Mouse (Mus musculus) neural tube, embryonic 14.5 days (tissue): ENCODE results near the gene Ighmbp2. TPM values are rescaled to one million over a fixed set of nuclear protein-coding genes. Genes with fewer than 3 reads are reported as not detected.

ENCODE experiments used
- ATAC-seq: fragments of 200-750 bp; cut with Nextera tagmentation; 2 replicates; pipeline ENCODE4 v1.8.0; 2017; ENCODE audit warnings: low read depth, mild to moderate bottlenecking, moderate TSS enrichment, moderate library complexity
- H3K27ac ChIP-seq: fragments of 300-500 bp; sonication (generic); 2 replicates; pipeline ENCODE4 v1.5.1; 2014; ENCODE audit warnings: low read depth, mild to moderate bottlenecking, control low read depth, low read length, moderate library complexity, mixed read lengths
- H3K27me3 ChIP-seq: fragments of 300-500 bp; sonication (generic); 2 replicates; pipeline ENCODE4 v1.6.1; 2014; ENCODE audit warnings: low read length; ENCODE audit not compliant: control insufficient read depth, insufficient read depth
- H3K36me3 ChIP-seq: fragments of 300-500 bp; sonication (generic); 2 replicates; pipeline ENCODE4 v1.6.1; 2014; ENCODE audit warnings: low read length, mixed read lengths; ENCODE audit not compliant: control insufficient read depth, insufficient read depth
- H3K4me1 ChIP-seq: fragments of 300-500 bp; sonication (generic); 2 replicates; pipeline ENCODE4 v1.6.1; 2014; ENCODE audit warnings: low read length; ENCODE audit not compliant: control insufficient read depth, insufficient read depth
- H3K4me2 ChIP-seq: fragments of 300-500 bp; sonication (generic); 2 replicates; pipeline ENCODE4 v1.6.1; 2014; ENCODE audit warnings: mild to moderate bottlenecking, low read depth, low read length, control low read depth
- H3K4me3 ChIP-seq: fragments of 300-500 bp; sonication (generic); 2 replicates; pipeline ENCODE4 v1.5.1; 2014; ENCODE audit warnings: low read depth, low read length, control low read depth, mixed read lengths
- H3K9ac ChIP-seq: fragments of 300-500 bp; sonication (generic); replicated peaks from 2 replicates; pipeline ENCODE4 v1.6.1; 2014; ENCODE audit warnings: low read depth, mild to moderate bottlenecking, control low read depth, low read length, mixed read lengths
- H3K9me3 ChIP-seq: fragments of 300-500 bp; sonication (generic); 2 replicates; pipeline ENCODE4 v1.6.1; 2016; ENCODE audit warnings: low read length; ENCODE audit not compliant: control insufficient read depth
- WGBS: fragments of 180-500 bp; shearing (Covaris S2); extraction: QIAGEN DNeasy Blood & Tissue Kit; methylation state at CpG from one replicate; pipeline ENCODE4 v1.1.7; 2014; 5-methylcytosine and 5-hydroxymethylcytosine counted together
- polyA plus RNA-seq: library from polyadenylated mRNA; unstranded; fragments of >200 nt; fragmentation: Nextera tagmentation; extraction: Ambion mirVana; gene quantifications from 2 replicates; pipeline ENCODE4 v1.2.1, GENCODE M21; 2014

Ighmbp2 gene
- polyA plus RNA-seq, 1 experiment from 2014 or later, result 9.6 TPM

DNA sequence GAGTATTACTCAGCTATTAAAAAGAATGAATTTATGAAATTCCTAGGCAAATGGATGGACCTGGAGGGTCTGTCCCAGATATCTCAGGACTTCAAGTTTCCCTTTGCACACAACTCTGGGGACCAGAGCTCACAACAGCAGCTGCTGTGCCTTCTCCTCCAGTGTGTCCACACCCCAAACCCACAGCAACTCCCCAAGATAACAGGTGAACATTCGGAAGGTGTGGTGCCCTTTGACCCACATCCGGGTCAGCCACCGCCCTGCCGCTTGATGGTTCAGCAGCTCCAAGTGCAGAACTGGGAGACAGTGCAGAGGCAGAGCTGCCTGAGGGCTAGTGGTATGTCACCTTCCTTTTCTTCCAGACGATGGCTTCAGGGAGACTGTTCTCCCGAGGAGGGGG lies 12.4 kb upstream of the Ighmbp2 start:
- Histone ChIP-seq H3K4me2 (no peak overlapping the region), H3K4me3 (no peak overlapping the region), H3K27ac (no peak overlapping the region), H3K36me3 (peaks cover 7% of the 10 kb centered on the region; the same call in 1 of the 2 replicates), H3K4me1 (no peaks in the 10 kb centered on the region), H3K27me3 (no peaks in the 10 kb centered on the region), H3K9me3 (no peaks in the 10 kb centered on the region), H3K9ac (no peak overlapping the region)
- no peak for ATAC-seq
- 89% methylated on average over 6 of the region's 6 CpGs for WGBS

DNA sequence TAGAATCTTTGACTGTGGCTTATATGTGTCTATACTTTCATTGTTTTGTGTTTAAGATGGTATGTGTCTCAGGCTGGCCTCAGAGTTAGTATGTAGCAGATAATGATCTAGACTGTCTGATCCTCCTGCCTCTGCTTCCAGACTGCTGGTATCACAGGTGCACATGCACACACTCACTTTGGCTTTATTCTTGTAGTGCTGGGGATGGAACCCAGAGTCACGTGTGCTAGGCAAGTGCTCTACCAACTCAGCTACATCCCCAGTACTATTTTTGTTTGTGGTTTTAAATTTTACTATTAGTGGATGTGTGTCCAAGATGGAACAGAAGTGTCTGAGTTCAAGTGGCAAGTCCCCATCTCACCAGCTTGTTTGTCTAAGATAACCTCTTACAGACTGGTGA lies 10.2 kb upstream of the Ighmbp2 start:
- Histone ChIP-seq H3K4me3 (no peak overlapping the region), H3K36me3 (peaks cover 20% of the 10 kb centered on the region), H3K27ac (no peak overlapping the region), H3K4me1 (no peaks in the 10 kb centered on the region), H3K27me3 (no peaks in the 10 kb centered on the region), H3K9ac (no peak overlapping the region), H3K4me2 (no peak overlapping the region), H3K9me3 (no peaks in the 10 kb centered on the region)
- 97% methylated on average over 1 of the region's 1 CpGs for WGBS
- ATAC-seq, result no peak

DNA sequence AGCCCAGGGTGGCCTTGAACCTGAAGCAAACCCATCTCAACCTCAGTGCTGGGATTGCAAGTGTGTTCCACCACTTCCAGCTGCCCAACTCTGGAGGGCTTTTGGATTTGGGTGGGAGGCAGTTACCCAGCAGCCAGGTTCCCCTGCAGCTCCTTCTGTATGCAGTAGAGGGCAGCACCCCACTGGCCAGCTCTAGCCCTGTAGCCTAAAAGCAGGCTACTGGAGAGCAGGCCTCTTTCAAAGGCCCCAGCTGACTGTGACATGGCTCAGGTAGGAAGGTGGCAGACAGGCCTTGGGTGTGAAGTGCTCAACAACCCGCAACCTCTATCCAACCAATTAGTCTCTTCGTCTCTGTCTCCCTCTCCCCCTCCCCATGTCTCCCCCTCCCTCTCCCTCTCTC lies 9.2 kb upstream of the Ighmbp2 start:
- Histone ChIP-seq H3K9me3 (no peaks in the 10 kb centered on the region), H3K4me1 (no peaks in the 10 kb centered on the region), H3K36me3 (peaks cover 20% of the 10 kb centered on the region), H3K27me3 (no peaks in the 10 kb centered on the region), H3K4me2 (no peak overlapping the region), H3K27ac (no peak overlapping the region), H3K4me3 (no peak overlapping the region), H3K9ac (no peak overlapping the region)
- ATAC-seq, result peak; percentile 73; the same call in 1 of the 2 replicates
- 81% methylated on average over 2 of the region's 2 CpGs for WGBS

DNA sequence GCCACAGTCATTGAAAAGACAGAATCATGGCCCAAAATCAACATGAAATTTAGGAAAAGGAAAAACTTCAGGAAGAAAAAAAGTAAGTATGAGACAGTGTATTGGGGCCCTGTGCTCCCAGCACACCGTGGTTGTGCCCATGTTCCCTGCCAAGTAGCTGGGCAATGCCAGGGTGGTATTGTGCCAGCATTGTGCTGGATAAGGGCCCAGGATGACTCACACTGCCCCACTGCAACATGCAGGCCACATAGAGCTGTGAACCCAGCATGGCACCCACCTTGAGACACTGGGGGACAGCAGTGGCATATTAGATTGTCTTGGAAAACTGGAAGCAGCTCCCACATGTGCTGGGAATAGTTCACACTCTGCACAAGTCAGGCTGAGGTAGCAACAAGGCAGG lies 6.2 kb upstream of the Ighmbp2 start:
- Histone ChIP-seq H3K27ac (no peak overlapping the region), H3K4me1 (no peaks in the 10 kb centered on the region), H3K4me3 (no peak overlapping the region), H3K9ac (no peak overlapping the region), H3K9me3 (no peaks in the 10 kb centered on the region), H3K4me2 (no peak overlapping the region), H3K36me3 (peaks cover 30% of the 10 kb centered on the region), H3K27me3 (no peaks in the 10 kb centered on the region)
- 96% methylated on average over 1 of the region's 1 CpGs for WGBS
- no peak for ATAC-seq

DNA sequence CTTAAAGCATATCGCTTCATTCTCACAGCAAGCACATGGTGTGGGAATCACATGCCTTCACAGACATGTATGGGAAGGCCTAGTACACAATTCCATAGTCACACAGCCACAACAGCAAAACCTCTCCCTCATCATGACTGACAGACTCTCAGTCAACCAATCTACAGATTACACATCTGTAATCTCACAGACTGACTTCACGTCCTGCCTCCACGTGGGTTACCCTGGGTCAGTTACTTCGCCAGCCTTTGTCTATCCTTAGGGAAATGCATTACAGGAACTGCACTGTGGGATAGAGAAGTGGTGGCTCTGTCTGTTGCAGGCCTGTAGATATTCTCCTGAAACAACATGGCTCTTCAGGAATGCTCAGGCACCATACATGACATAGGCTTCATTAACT lies 931 bp downstream of the Ighmbp2 start:
- Histone ChIP-seq H3K9ac (peak overlapping the region; percentile 76; the same call in 1 of the 2 replicates), H3K9me3 (no peaks in the 10 kb centered on the region), H3K4me1 (peaks cover 16% of the 10 kb centered on the region), H3K4me2 (peak overlapping the region; percentile 70), H3K36me3 (peaks cover 21% of the 10 kb centered on the region; the same call in 1 of the 2 replicates), H3K27ac (no peak overlapping the region), H3K4me3 (peak overlapping the region; percentile 81), H3K27me3 (no peaks in the 10 kb centered on the region)
- ATAC-seq, result no peak
- 71% methylated on average over 4 of the region's 4 CpGs for WGBS

DNA sequence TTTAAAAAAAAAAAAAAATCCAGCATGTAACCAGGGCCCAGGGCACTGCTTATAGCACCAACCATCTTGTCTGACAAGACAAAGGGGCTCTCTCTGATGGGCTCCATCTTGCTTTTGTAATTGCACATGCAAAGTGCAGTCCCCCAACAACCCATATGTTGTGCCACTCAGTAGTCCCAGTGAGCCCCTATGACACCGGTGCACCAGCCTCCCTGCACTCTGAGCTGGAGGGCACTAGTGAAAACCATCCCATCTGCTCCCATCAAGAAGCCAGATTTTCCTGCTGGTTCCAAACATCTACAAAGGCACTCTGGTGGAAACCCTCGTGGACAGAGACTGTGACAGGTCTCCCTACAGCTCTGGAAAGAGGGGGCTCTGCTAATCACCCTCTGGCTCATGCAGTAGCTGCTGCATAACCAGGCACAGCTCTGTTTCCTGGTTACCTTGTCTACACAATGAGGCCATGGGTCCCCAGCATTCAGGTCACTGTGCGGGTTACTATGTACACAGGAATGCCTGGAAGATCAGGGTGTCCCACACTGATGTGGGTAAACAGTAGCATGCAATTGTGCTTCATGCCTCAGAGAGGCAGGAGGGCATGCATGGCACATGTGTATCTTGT lies 7.0 kb downstream of the Ighmbp2 start:
- WGBS, result 87% methylated on average over 3 of the region's 3 CpGs
- Histone ChIP-seq H3K4me2 (no peak overlapping the region), H3K27ac (no peak overlapping the region), H3K4me3 (no peak overlapping the region), H3K27me3 (no peaks in the 10 kb centered on the region), H3K9me3 (no peaks in the 10 kb centered on the region), H3K36me3 (peaks cover 45% of the 10 kb centered on the region), H3K9ac (no peak overlapping the region), H3K4me1 (no peaks in the 10 kb centered on the region)
- ATAC-seq, result no peak

DNA sequence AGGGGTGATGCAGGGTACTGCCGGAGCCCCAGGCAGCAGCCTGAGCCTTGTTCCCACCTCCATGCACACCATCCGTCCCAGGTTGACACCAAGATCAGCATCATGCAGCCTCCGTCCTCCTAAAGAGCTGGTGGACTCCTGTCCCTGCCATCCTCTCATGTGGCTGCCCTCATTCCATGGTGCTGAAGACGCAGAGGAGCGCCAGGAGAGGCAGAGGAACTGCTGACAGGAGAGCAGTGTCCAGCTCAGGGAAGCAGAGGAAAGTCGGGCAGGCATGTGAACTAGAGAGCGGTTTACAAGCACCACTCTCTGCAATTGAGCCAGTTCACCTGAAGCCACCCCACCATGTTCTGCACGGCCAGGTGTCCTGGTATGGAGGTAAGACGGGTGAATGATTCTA lies 9.5 kb downstream of the Ighmbp2 start:
- H3K27me3 ChIP-seq, result no peaks in the 10 kb centered on the region
- H3K4me3 ChIP-seq, result no peak overlapping the region
- no peak overlapping the region for H3K27ac ChIP-seq
- no peak overlapping the region for H3K9ac ChIP-seq
- peaks cover 60% of the 10 kb centered on the region for H3K36me3 ChIP-seq
- ATAC-seq, result no peak
- no peaks in the 10 kb centered on the region for H3K4me1 ChIP-seq
- no peaks in the 10 kb centered on the region for H3K9me3 ChIP-seq
- no peak overlapping the region for H3K4me2 ChIP-seq
- 93% methylated on average over 9 of the region's 9 CpGs for WGBS

DNA sequence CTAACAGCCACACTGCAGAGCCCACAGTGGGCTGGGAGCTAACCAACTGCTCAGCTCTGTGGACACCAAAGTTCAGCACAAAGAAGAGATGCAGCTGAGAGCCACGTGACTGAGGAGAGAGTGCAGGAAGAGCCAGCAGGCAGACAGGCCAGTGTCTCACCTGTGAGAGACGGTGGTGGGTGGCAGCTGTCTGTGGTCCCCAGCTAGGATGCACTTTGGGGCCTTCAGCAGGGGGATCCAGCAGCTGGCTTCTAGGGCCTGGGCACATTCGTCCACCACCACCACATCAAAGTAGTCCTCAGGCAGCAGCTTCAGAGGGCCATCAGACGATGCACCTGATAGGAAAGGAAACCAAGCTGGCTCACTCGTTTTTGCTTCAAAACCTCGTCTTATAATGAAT lies 11.5 kb downstream of the Ighmbp2 start:
- Histone ChIP-seq H3K4me1 (no peaks in the 10 kb centered on the region), H3K4me2 (no peak overlapping the region), H3K9ac (no peak overlapping the region), H3K4me3 (no peak overlapping the region), H3K36me3 (peaks cover 64% of the 10 kb centered on the region), H3K9me3 (no peaks in the 10 kb centered on the region), H3K27ac (no peak overlapping the region), H3K27me3 (no peaks in the 10 kb centered on the region)
- ATAC-seq, result no peak
- 89% methylated on average over 6 of the region's 6 CpGs for WGBS

DNA sequence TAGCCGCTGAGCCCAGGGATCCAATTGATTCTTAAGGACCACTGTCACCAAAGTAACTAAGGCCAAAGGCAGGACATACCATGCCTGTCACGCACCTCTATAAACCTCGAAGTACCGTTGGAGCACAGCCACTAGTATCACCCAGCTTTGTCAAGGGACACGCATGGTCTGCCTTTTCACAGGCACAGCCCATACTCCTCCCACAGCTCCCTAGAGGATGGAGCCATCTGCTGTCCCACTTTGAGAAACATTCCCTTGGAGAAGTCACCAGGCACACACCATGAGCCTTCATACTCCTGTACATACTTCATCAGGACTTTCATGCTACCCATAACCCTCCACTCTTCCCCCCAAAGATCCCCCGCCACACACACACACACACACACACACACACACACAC lies 13.0 kb downstream of the Ighmbp2 start:
- WGBS, result 92% methylated on average over 6 of the region's 6 CpGs
- H3K36me3 ChIP-seq, result peaks cover 72% of the 10 kb centered on the region
- no peaks in the 10 kb centered on the region for H3K9me3 ChIP-seq
- no peak overlapping the region for H3K4me3 ChIP-seq
- no peak for ATAC-seq
- H3K27me3 ChIP-seq, result no peaks in the 10 kb centered on the region
- no peaks in the 10 kb centered on the region for H3K4me1 ChIP-seq
- no peak overlapping the region for H3K9ac ChIP-seq
- no peak overlapping the region for H3K4me2 ChIP-seq
- H3K27ac ChIP-seq, result no peak overlapping the region
